Mouse (Mus musculus) intestine, embryonic 14.5 days (tissue): Measurements from ENCODE around the gene Tcap. TPM values are rescaled to one million over a fixed set of nuclear protein-coding genes. Genes with fewer than 3 reads are reported as not detected.
A peak's percentile ranks its signal among the peaks of the same experiment; 100 is the strongest.

Experiments
- ATAC-seq: fragments of 200-750 bp; cut with Nextera tagmentation; replicated peaks from 2 replicates; pipeline ENCODE4 v1.8.0; 2017; ENCODE audit warnings: low read depth, moderate number of reproducible peaks, moderate TSS enrichment, moderate library complexity; ENCODE audit not compliant: low FRiP score, low TSS enrichment
- DNase-seq: peaks from one replicate; pipeline ENCODE4 v3.0.0-alpha.2; 2018; ENCODE audit warnings: low spot score
- H3K27ac ChIP-seq: fragments of 300-500 bp; sonication (generic); 2 replicates; pipeline ENCODE4 v1.5.1; 2014; ENCODE audit warnings: low read depth, mild to moderate bottlenecking, control low read depth
- H3K27me3 ChIP-seq: fragments of 300-500 bp; sonication (generic); replicated peaks from 2 replicates; pipeline ENCODE4 v1.6.1; 2014; ENCODE audit warnings: low read length, control low read depth; ENCODE audit not compliant: control insufficient read depth, insufficient read depth
- H3K36me3 ChIP-seq: fragments of 300-500 bp; sonication (generic); 2 replicates; pipeline ENCODE4 v1.6.1; 2014; ENCODE audit warnings: low read length, control low read depth; ENCODE audit not compliant: control insufficient read depth, insufficient read depth
- H3K4me1 ChIP-seq: fragments of 300-500 bp; sonication (generic); replicated peaks from 2 replicates; pipeline ENCODE4 v1.6.1; 2014; ENCODE audit warnings: low read length, control low read depth, mixed read lengths; ENCODE audit not compliant: control insufficient read depth, insufficient read depth
- H3K4me2 ChIP-seq: fragments of 300-500 bp; sonication (generic); 2 replicates; pipeline ENCODE4 v1.6.1; 2014; ENCODE audit warnings: low read length
- H3K4me3 ChIP-seq: fragments of 300-500 bp; sonication (generic); 2 replicates; pipeline ENCODE4 v1.5.1; 2014; ENCODE audit warnings: low read depth, low read length, control low read depth, mixed read lengths
- H3K9ac ChIP-seq: fragments of 300-500 bp; sonication (generic); 2 replicates; pipeline ENCODE4 v1.6.1; 2014; ENCODE audit warnings: mild to moderate bottlenecking, low read length
- H3K9me3 ChIP-seq: fragments of 300-500 bp; sonication (generic); 2 replicates; pipeline ENCODE4 v1.6.1; 2016; ENCODE audit warnings: low read length, control low read depth; ENCODE audit not compliant: control insufficient read depth
- WGBS: fragments of 180-500 bp; shearing (Covaris S2); extraction: QIAGEN DNeasy Blood & Tissue Kit; methylation state at CpG from one replicate; pipeline ENCODE4 v1.1.7; 2014; 5-methylcytosine and 5-hydroxymethylcytosine counted together
- polyA plus RNA-seq: library from polyadenylated mRNA; unstranded; fragments of >200 nt; fragmentation: Nextera tagmentation; extraction: Ambion mirVana; gene quantifications from 2 replicates; pipeline ENCODE4 v1.2.1, GENCODE M21; 2014

Tcap gene
- not detected in 2 replicates for polyA plus RNA-seq

DNA sequence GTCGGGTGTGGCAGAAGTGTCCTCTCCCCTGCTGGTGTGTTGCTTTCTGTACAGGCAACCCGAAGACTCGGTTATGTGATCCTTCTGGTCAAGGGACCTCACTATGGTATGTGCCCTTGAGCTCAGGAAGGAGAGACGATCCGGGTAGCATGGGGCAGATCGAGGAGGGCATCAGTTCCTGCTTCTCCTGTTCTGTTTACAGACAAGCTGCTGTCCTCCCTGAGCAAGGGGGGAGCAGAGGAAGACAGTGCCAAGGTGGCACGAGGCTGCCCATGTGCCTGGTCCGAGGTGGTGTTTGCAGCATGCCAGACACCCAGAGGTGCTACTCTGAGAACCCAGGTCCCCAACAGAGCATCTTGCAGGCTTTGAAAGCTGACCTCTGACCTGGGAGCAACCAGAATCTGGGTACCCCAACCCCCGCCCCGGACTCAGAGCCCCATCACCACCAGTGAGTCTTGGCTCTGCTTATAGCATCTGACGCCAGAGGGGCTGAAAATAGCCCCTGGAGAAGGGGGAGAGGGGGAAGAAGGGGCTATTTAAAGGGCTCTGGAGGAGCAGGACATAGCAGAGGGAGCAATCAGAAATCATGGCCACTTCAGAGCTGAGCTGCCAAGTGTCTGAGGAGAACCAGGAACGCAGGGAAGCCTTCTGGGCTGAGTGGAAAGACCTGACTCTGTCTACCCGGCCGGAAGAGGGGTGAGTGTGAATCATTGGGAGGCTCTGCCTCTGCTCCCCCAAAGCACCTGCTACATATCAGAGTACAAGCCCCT lies at the start of gene Tcap:
TSS of gene Tcap (plus strand) at position 551 of the 770 bp plus-strand sequence.
- no peaks in the 10 kb centered on the region for H3K4me1 ChIP-seq
- H3K36me3 ChIP-seq, result peaks cover 25% of the 10 kb centered on the region
- WGBS, result 57% methylated on average over 14 of the region's 14 CpGs
- no peak within 1 kb of the TSS for H3K27ac ChIP-seq
- DNase-seq (no peak), ATAC-seq (no peak)
- no peak within 1 kb of the TSS for H3K4me2 ChIP-seq
- no peak within 1 kb of the TSS for H3K9ac ChIP-seq
- peaks cover 34% of the 10 kb centered on the region for H3K27me3 ChIP-seq
- H3K4me3 ChIP-seq, result no peak within 1 kb of the TSS
- H3K9me3 ChIP-seq, result no peaks in the 10 kb centered on the region

GRCm38 (mm10) chr11:98333981-98334741 lies 49.5 kb upstream of the Tcap start:
- H3K36me3 ChIP-seq, result no peaks in the 10 kb centered on the region
- ATAC-seq (no peak), DNase-seq (no peak)
- H3K4me1 ChIP-seq, result peaks cover 8% of the 10 kb centered on the region
- H3K9ac ChIP-seq, result no peak overlapping the region
- H3K4me3 ChIP-seq, result peak overlapping the region; percentile 10; the same call in 1 of the 2 replicates
- WGBS, result 3% methylated on average over 40 of the region's 41 CpGs
- no peaks in the 10 kb centered on the region for H3K9me3 ChIP-seq
- no peak overlapping the region for H3K27ac ChIP-seq
- H3K27me3 ChIP-seq, result peaks cover 100% of the 10 kb centered on the region
- peak overlapping the region; percentile 23; the same call in 1 of the 2 replicates for H3K4me2 ChIP-seq

- Histone ChIP-seq H3K36me3 (no peaks in the 10 kb centered on the region), H3K9me3 (no peaks in the 10 kb centered on the region), H3K4me3 (no peak overlapping the region), H3K4me2 (no peak overlapping the region), H3K9ac (no peak overlapping the region), H3K27ac (no peak overlapping the region), H3K4me1 (peaks cover 10% of the 10 kb centered on the region), H3K27me3 (peaks cover 100% of the 10 kb centered on the region)
- ATAC-seq (no peak), DNase-seq (no peak)
- 6% methylated on average over 9 of the region's 9 CpGs for WGBS
Measured at GRCm38 (mm10) chr11:98335250-98335649, 48.4 kb upstream of the Tcap start.

GRCm38 (mm10) chr11:98336245-98337107 lies 47.1 kb upstream of the Tcap start:
- no peaks in the 10 kb centered on the region for H3K36me3 ChIP-seq
- no peak overlapping the region for H3K27ac ChIP-seq
- no peak overlapping the region for H3K4me2 ChIP-seq
- H3K9me3 ChIP-seq, result no peaks in the 10 kb centered on the region
- H3K4me1 ChIP-seq, result peaks cover 10% of the 10 kb centered on the region
- 19% methylated on average over 13 of the region's 13 CpGs for WGBS
- no peak overlapping the region for H3K9ac ChIP-seq
- no peak overlapping the region for H3K4me3 ChIP-seq
- DNase-seq (no peak), ATAC-seq (no peak)
- H3K27me3 ChIP-seq, result peaks cover 98% of the 10 kb centered on the region

DNA sequence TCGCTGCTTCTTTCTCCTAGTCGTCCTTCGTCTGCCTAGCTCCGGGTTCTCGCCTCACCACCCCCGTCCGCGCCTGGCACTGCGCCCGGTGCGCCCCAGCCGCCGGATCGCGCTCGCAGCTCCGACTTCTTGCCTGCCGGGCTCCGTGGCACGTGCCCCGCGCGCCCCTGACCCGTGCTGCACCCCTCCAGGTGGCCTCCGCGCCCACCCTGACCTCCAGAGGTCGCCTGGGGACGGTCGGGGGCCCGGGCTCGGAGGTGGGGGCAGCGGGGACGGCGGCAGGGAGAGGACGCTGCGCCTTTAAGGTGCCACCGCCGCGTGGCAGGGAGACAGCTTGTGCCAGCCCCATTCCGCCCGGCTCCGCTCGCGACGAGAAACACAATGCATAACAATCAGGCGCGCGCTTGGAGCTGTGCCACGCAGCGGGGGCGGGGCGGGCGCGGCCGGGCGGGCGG lies 45.1 kb upstream of the Tcap start:
- Histone ChIP-seq H3K9ac (peak overlapping the region; percentile 29; the same call in 1 of the 2 replicates), H3K27ac (no peak overlapping the region), H3K27me3 (peaks cover 86% of the 10 kb centered on the region), H3K4me3 (peak overlapping the region; percentile 47), H3K36me3 (no peaks in the 10 kb centered on the region), H3K4me2 (peak overlapping the region; percentile 91), H3K9me3 (no peaks in the 10 kb centered on the region), H3K4me1 (peaks cover 16% of the 10 kb centered on the region)
- no peak for ATAC-seq
- no peak for DNase-seq
- WGBS, result under 1% methylated on average over 52 of the region's 57 CpGs

DNA sequence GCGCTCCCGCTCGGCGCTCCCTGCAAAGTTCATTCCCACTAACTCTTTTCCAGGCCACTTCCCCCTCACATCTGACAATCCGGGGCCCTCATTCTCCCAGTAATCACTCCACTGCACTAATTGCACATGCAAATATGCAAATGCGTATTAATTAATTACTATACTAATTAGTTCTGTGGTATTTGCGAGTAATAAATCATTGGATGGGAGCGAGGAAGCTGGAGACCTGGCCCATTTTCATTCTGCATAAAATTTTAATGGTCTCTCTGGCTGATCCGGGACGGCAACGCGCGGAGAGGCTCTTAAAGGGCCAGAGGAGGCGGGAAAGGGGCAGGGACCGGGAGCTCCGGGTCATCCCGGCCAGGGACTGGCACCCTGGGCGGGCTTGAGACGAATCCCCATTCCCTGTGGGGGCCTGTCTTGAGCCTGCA lies 44.5 kb upstream of the Tcap start:
- Histone ChIP-seq H3K4me3 (peak overlapping the region; percentile 47), H3K4me2 (peak overlapping the region; percentile 91), H3K9ac (peak overlapping the region; percentile 29; the same call in 1 of the 2 replicates), H3K27me3 (peaks cover 81% of the 10 kb centered on the region), H3K36me3 (no peaks in the 10 kb centered on the region), H3K4me1 (peaks cover 16% of the 10 kb centered on the region), H3K9me3 (no peaks in the 10 kb centered on the region), H3K27ac (no peak overlapping the region)
- WGBS, result under 1% methylated on average over 19 of the region's 19 CpGs
- ATAC-seq, result no peak
- no peak for DNase-seq

DNA sequence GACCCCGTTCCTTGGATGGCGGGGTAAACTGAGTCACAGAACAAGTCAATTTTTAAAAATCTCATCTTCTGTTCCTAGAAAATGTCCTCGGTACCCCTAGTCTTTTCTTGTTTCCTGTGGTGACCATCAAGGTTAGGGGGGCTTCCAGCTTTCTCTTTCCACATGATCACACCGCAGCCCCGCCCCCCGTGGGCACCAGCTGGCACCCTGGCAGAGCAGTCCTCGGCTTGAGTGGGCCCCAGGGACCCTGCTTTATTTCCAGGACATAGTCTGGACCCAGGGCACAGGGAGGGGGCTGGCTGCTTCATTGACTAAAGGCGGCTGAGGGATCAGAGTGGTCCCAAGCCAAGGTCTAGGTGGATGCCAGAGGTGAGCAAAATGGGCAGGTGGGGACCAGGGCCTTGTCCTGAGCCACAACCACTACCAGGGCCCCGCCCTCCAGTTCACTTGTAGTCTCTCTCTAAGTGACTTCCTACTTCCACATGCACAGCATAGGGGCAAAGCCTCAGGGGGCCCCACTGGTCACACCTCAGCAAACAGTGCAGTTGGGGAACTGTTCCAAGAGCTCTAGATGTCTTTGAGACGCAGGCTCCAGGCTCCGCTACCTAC lies 43.8 kb upstream of the Tcap start:
- 12% methylated on average over 11 of the region's 11 CpGs for WGBS
- DNase-seq (no peak), ATAC-seq (no peak)
- Histone ChIP-seq H3K4me3 (0 out of 2 replicates have a peak overlapping the region, but pooled peaks have one; percentile 47), H3K9ac (no peak overlapping the region), H3K27me3 (peaks cover 74% of the 10 kb centered on the region), H3K36me3 (no peaks in the 10 kb centered on the region), H3K4me1 (peaks cover 16% of the 10 kb centered on the region), H3K9me3 (no peaks in the 10 kb centered on the region), H3K4me2 (no peak overlapping the region; the same call in 1 of the 2 replicates), H3K27ac (no peak overlapping the region)

GRCm38 (mm10) chr11:98340597-98340996 lies 43.0 kb upstream of the Tcap start:
- Histone ChIP-seq H3K9ac (no peak overlapping the region), H3K4me1 (peaks cover 16% of the 10 kb centered on the region), H3K4me3 (no peak overlapping the region), H3K27me3 (peaks cover 71% of the 10 kb centered on the region), H3K27ac (no peak overlapping the region), H3K4me2 (no peak overlapping the region), H3K36me3 (no peaks in the 10 kb centered on the region), H3K9me3 (no peaks in the 10 kb centered on the region)
- ATAC-seq (no peak), DNase-seq (no peak)
- WGBS, result 7% methylated on average over 4 of the region's 4 CpGs
